Mouse (Mus musculus) ES-E14 (cell line): Measurements from ENCODE around the gene Ap1s3. TPM values are rescaled to one million over a fixed set of nuclear protein-coding genes. Genes with fewer than 3 reads are reported as not detected.

Source experiments
- DNase-seq: peaks from one replicate; pipeline ENCODE4 v3.0.0-alpha.2; 2013; ENCODE audit warnings: low read depth, low spot score
- H3K27ac ChIP-seq: 2 replicates; pipeline ENCODE4 v1.5.1; 2012; ENCODE audit warnings: low read depth, mild to moderate bottlenecking, low read length, moderate library complexity, mixed read lengths; ENCODE audit not compliant: poor library complexity, insufficient read depth, severe bottlenecking
- H3K36me3 ChIP-seq: 2 replicates; pipeline ENCODE4 v1.6.1; 2012; ENCODE audit warnings: mild to moderate bottlenecking, low read length, moderate library complexity, mixed read lengths; ENCODE audit not compliant: control insufficient read depth, poor library complexity, insufficient read depth, severe bottlenecking
- H3K4me1 ChIP-seq, 2 experiments: fragments of 150-350 bp in 1 of 2; sonication (generic) in 1 of 2; 2 replicates each; pipeline ENCODE4 v1.6.1; 2012; ENCODE audit warnings: low read length in 2 of 2, mild to moderate bottlenecking in 1 of 2, mixed read lengths in 1 of 2; ENCODE audit not compliant: control insufficient read depth in 2 of 2, insufficient read depth in 2 of 2, poor library complexity in 1 of 2
- H3K4me3 ChIP-seq, 2 experiments: fragments of 150-350 bp in 1 of 2; sonication (generic) in 1 of 2; 2 replicates each; pipeline ENCODE4 v1.5.1; 2012; ENCODE audit warnings: low read length in 2 of 2, low read depth in 1 of 2, mild to moderate bottlenecking in 1 of 2, mixed read lengths in 1 of 2; ENCODE audit not compliant: insufficient read depth in 1 of 2, poor library complexity in 1 of 2, severe bottlenecking in 1 of 2
- H3K9ac ChIP-seq: 2 replicates; pipeline ENCODE4 v1.6.1; 2012; ENCODE audit warnings: low read depth, mild to moderate bottlenecking, low read length, mixed read lengths; ENCODE audit not compliant: poor library complexity, insufficient read depth, severe bottlenecking
- H3K9me3 ChIP-seq: fragments of 150-350 bp; sonication (generic); 2 replicates; pipeline ENCODE4 v1.6.1; 2012; ENCODE audit warnings: low read depth, mild to moderate bottlenecking, low read length; ENCODE audit not compliant: control insufficient read depth, insufficient read depth
- CHD2 ChIP-seq: IDR thresholded peaks from 2 replicates; pipeline ENCODE4 v1.6.1; 2014; ENCODE audit warnings: mild to moderate bottlenecking, low read depth, low read length, inconsistent platforms
- HCFC1 ChIP-seq: IDR thresholded peaks from 2 replicates; pipeline ENCODE4 v1.6.1; 2012; ENCODE audit warnings: low read length, inconsistent platforms, borderline replicate concordance; ENCODE audit not compliant: insufficient read depth
- MAFK ChIP-seq: IDR thresholded peaks from 2 replicates; pipeline ENCODE4 v1.6.1; 2014; ENCODE audit warnings: mild to moderate bottlenecking, low read depth, low read length, inconsistent platforms; ENCODE audit not compliant: insufficient read depth
- ZC3H11A ChIP-seq: IDR thresholded peaks from 2 replicates; pipeline ENCODE4 v1.6.1; 2012; ENCODE audit warnings: low read depth, mild to moderate bottlenecking, inconsistent platforms, low read length, borderline replicate concordance
- ZNF384 ChIP-seq: IDR thresholded peaks from 2 replicates; pipeline ENCODE4 v1.6.1; 2012; ENCODE audit warnings: low read depth, low read length, inconsistent platforms
- in situ Hi-C, 2 experiments: fragments of 600-800 bp; cut with MboI; formaldehyde crosslinking; loops; one replicate each; pipeline ENCODE4 v1.15.1; 2025; ENCODE audit warnings: low sequenced_read_pairs in 2 of 2, inconsistent platforms in 1 of 2; ENCODE audit not compliant: unreplicated experiment in 2 of 2
- total RNA-seq: library from RNA; depleted of rRNA; stranded (reverse); fragments of 300-350 nt; gene quantifications from 2 replicates; pipeline ENCODE4 v1.2.3, GENCODE M21; 2012

The Ap1s3 gene
- total RNA-seq, 1 experiment: 4.7 TPM

DNA sequence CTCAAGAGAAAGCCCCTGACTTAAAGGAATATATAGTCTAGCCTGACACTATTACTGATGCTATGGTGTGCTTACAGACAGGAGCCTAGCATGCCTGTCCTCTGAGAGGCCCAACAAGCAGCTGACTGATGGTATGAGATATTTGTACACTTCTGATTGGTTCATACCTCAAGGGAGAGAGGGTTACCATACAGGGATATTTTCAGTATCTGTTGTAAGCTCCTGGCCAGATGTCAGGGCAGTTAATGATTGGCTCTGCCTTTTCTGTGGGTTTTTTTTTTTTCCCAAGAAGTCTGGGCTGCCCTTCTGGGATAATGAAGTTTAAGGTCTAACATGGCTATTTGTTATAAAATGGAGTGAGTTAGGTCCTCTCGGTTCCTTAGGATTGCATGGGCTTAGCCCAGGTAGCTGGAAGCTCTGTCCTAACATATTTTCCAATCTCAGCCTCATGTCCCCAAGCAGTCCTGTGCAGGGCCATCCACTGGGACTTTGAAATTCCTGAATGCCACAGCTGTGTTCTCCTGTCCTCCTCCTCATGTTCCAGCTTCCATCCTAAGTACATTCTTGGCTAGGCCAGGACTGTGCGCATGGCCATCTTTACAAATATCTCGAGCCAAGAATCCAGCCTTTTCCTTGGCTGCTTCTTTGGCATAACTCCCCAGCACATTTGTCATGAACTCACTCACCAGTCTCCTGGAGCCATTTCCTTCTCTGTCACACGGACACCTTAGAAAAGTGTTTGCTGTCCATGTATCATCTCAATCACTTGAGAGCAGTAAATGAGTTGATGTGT, 81.6 kb downstream of the Ap1s3 start:
- DNase-seq: no peak
- no peak overlapping the region for H3K9ac ChIP-seq
- H3K4me3 ChIP-seq: no peak overlapping the region
- H3K27ac ChIP-seq: no peak overlapping the region
- H3K36me3 ChIP-seq: no peaks in the 10 kb centered on the region
- no peak for TF ChIP-seq HCFC1
- no peak for TF ChIP-seq CHD2
- TF ChIP-seq MAFK: no peak
- no peak for TF ChIP-seq ZC3H11A
- no peak for TF ChIP-seq ZNF384
- in situ Hi-C loops: no loop called here
- H3K9me3 ChIP-seq: no peaks in the 10 kb centered on the region
- H3K4me1 ChIP-seq: no peaks in the 10 kb centered on the region

DNA sequence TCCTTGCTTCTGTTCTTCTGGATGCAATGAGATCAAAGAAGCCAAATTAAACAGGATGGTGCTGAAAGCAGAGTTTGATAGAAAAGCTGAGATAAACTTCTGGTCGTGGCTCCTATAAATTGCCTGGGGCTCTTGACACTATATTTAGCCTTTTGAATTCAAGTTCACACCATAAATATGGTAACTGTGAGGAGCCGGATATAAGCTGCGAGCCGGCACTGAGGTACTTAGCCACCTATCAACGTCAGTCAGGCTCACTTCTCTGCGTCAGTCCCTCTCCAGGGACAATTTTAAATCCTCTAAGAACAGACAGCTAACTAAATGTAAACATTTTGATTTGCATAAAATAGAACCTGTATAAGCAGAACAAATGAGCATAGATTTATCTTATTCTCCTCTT, 82.3 kb downstream of the Ap1s3 start:
- in situ Hi-C loops: no loop called here
- no peak overlapping the region for H3K27ac ChIP-seq
- no peak for DNase-seq
- TF ChIP-seq MAFK: no peak
- TF ChIP-seq ZNF384: no peak
- TF ChIP-seq CHD2: no peak
- TF ChIP-seq HCFC1: no peak
- TF ChIP-seq ZC3H11A: no peak
- no peak overlapping the region for H3K9ac ChIP-seq
- H3K4me3 ChIP-seq: no peak overlapping the region
- no peaks in the 10 kb centered on the region for H3K4me1 ChIP-seq
- H3K9me3 ChIP-seq: no peaks in the 10 kb centered on the region
- no peaks in the 10 kb centered on the region for H3K36me3 ChIP-seq

DNA sequence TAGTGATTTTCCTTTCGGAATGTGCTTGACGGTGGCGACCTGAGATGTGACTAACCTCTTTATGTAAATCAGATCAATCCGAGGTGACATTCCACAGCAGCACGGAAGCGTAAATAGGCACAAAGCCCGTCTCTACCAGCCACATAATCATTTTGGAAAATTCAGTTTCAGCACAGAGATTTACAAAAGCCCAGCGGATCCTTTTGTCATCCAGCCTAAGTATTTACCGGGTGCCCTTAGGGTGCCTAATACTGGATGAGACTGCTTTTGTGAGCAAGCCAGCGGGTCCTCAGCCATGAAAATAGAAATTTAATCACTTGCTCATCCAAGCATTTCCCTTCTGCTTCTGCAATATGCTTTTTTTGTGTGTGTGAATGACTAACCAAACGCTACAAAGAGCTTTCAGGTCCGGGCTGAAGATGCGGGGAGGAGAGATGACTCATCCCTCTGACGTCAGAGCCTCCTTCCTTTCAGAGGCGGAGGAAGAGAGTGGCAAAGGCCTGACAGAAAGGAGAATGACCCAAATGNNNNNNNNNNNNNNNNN, 90.6 kb downstream of the Ap1s3 start:
- Histone ChIP-seq H3K27ac (no peak overlapping the region), H3K9ac (no peak overlapping the region), H3K36me3 (no peaks in the 10 kb centered on the region), H3K9me3 (no peaks in the 10 kb centered on the region), H3K4me3 (no peak overlapping the region), H3K4me1 (no peaks in the 10 kb centered on the region)
- peak; percentile 21 for DNase-seq
- in situ Hi-C loops: no loop called here
- TF ChIP-seq ZNF384: no peak
- TF ChIP-seq HCFC1: no peak
- TF ChIP-seq CHD2: no peak
- TF ChIP-seq ZC3H11A: no peak
- TF ChIP-seq MAFK: no peak

- in situ Hi-C loops: no loop called here
- TF ChIP-seq CHD2: no peak
- Histone ChIP-seq H3K9ac (no peak overlapping the region), H3K36me3 (no peaks in the 10 kb centered on the region), H3K4me1 (no peaks in the 10 kb centered on the region), H3K27ac (no peak overlapping the region), H3K9me3 (no peaks in the 10 kb centered on the region), H3K4me3 (no peak overlapping the region)
- no peak for DNase-seq
Measured at GRCm38 (mm10) chr1:79577357-79577756, 94.4 kb downstream of the Ap1s3 start.

DNA sequence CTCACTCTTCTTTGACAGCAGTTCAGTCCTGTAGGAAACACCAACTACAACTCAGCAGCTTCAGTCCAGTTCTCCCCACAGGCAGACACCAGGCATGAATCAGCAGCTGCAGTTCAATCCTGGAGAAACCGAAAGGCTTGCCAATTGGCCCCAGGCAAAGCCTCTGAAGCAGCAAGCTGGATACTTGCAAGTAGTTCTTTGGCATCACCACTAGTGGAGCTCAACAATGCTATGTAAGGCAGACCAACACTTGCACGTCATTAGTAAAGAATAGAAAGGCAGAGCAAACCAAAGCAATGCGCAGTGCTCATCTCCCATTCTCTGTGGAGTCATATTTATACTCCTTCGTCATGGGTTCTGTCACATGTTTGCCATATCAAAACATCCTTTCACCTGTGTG, 99.9 kb downstream of the Ap1s3 start:
- H3K4me1 ChIP-seq: no peaks in the 10 kb centered on the region
- H3K4me3 ChIP-seq: no peak overlapping the region
- no peaks in the 10 kb centered on the region for H3K9me3 ChIP-seq
- H3K27ac ChIP-seq: no peak overlapping the region
- TF ChIP-seq HCFC1: no peak
- no peak overlapping the region for H3K9ac ChIP-seq
- in situ Hi-C loops: no loop called here
- DNase-seq: no peak
- H3K36me3 ChIP-seq: no peaks in the 10 kb centered on the region
